Comparison of ENCODE assay signal across 17 mouse cellular contexts in the genomic region with DNA sequence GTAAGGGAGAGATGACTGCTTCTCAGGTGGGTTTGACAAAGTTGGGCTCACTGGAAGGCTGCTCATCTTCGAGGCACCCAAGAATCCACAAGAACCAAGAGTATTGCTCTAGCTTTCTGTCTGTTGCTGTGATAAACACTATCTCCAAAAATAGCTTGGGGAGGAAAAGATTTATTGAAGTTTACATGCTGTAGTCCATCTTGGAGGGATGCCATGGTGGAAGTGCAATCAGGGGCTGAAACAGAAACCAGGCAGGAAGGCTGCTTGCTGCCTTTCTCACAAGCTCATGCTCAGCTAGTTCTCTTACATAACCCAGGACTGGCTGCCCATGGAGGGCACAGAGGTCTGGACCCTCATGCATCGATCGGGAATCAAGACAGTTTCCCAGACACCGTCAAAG.
A peak's percentile ranks its signal among the peaks of the same experiment; 100 is the strongest.
DNase-seq lines count a peak whose midpoint lies in the region; ATAC-seq and TF ChIP-seq lines count a peak whose summit lies in the region.
"Had no signal": no experiment of that assay in that cellular context is flagged by ENCODE, and none has a peak within 500 bp of the region (broad histone marks: within the 10 kb centered on the region; RNA-seq: fewer than 3 reads in every experiment).

No protein-coding gene starts in this region.

- H3K4me3 ChIP-seq in embryonic facial prominence, embryonic 14.5 days (ENCODE audit: low read depth, low read length) = no peak overlapping the region
- no peak overlapping the region for H3K4me3 ChIP-seq in embryonic facial prominence, embryonic 10.5 days
- no peak overlapping the region for H3K4me3 ChIP-seq in lung, embryonic 14.5 days (ENCODE audit: low read depth, low read length)
- no peak overlapping the region for H3K4me3 ChIP-seq in lung, adult 2 months (replicated peaks; ENCODE audit: extremely low read depth, low read depth, low read length)
- no peak overlapping the region for H3K4me3 ChIP-seq in lung, postnatal 0 days (ENCODE audit: low read depth, low read length)
- no peak overlapping the region for H3K4me3 ChIP-seq in stomach, embryonic 15.5 days (replicated peaks)
- H3K4me3 ChIP-seq: hindbrain, embryonic 12.5 days; neural tube, embryonic 12.5 days had no signal

- TF ChIP-seq POLR2A in lung, adult 2 months (IDR thresholded peaks at IDR 0.05; ENCODE audit: borderline replicate concordance, extremely low read depth, low read depth, low read length) = no peak

- H3K9me3 ChIP-seq in embryonic facial prominence, embryonic 14.5 days (ENCODE audit: control insufficient read depth, low read length) = no peaks in the 10 kb centered on the region
- no peaks in the 10 kb centered on the region for H3K9me3 ChIP-seq in embryonic facial prominence, embryonic 10.5 days
- no peaks in the 10 kb centered on the region for H3K9me3 ChIP-seq in lung, embryonic 14.5 days (ENCODE audit: low read depth, low read length)
- no peaks in the 10 kb centered on the region for H3K9me3 ChIP-seq in lung, postnatal 0 days (ENCODE audit: low read length)
- H3K9me3 ChIP-seq in stomach, embryonic 15.5 days = no peaks in the 10 kb centered on the region
- H3K9me3 ChIP-seq: hindbrain, embryonic 12.5 days; neural tube, embryonic 12.5 days had no signal

- WGBS in embryonic facial prominence, embryonic 14.5 days = 82% methylated on average over 4 of the region's 4 CpGs
- 90% methylated on average over 4 of the region's 4 CpGs for WGBS in embryonic facial prominence, embryonic 10.5 days
- 67% methylated on average over 4 of the region's 4 CpGs for WGBS in lung, embryonic 14.5 days
- 50% methylated on average over 4 of the region's 4 CpGs for WGBS in lung, adult 2 months
- 33% methylated on average over 4 of the region's 4 CpGs for WGBS in lung, postnatal 0 days
- whole genome bisulfite sequencing in stomach, embryonic 15.5 days = 61% methylated on average over 4 of the region's 4 CpGs

- H3K4me2 ChIP-seq in embryonic facial prominence, embryonic 14.5 days (ENCODE audit: low read depth, low read length) = no peak overlapping the region
- peak overlapping the region; percentile 18; the same call in 1 of the 2 replicates for H3K4me2 ChIP-seq in lung, embryonic 14.5 days
- no peak overlapping the region for H3K4me2 ChIP-seq in lung, postnatal 0 days (replicated peaks; ENCODE audit: low read depth, low read length)
- no peak overlapping the region for H3K4me2 ChIP-seq in stomach, embryonic 15.5 days
- H3K4me2 ChIP-seq: hindbrain, embryonic 12.5 days; midbrain, embryonic 11.5 days; neural tube, embryonic 12.5 days had no signal

- no peaks in the 10 kb centered on the region for H3K36me3 ChIP-seq in embryonic facial prominence, embryonic 14.5 days (ENCODE audit: control insufficient read depth, insufficient read depth, low read length)
- H3K36me3 ChIP-seq in embryonic facial prominence, embryonic 10.5 days (replicated peaks) = no peaks in the 10 kb centered on the region
- no peaks in the 10 kb centered on the region for H3K36me3 ChIP-seq in lung, embryonic 14.5 days (ENCODE audit: insufficient read depth)
- no peaks in the 10 kb centered on the region for H3K36me3 ChIP-seq in lung, postnatal 0 days (ENCODE audit: insufficient read depth, low read length)
- no peaks in the 10 kb centered on the region for H3K36me3 ChIP-seq in stomach, embryonic 15.5 days
- H3K36me3 ChIP-seq: hindbrain, embryonic 12.5 days; neural tube, embryonic 12.5 days had no signal

- H3K9ac ChIP-seq in embryonic facial prominence, embryonic 14.5 days (ENCODE audit: low read depth, low read length) = no peak overlapping the region
- H3K9ac ChIP-seq in lung, embryonic 14.5 days = no peak overlapping the region
- H3K9ac ChIP-seq in lung, postnatal 0 days (replicated peaks; ENCODE audit: low read depth) = no peak overlapping the region
- no peak overlapping the region for H3K9ac ChIP-seq in stomach, embryonic 15.5 days
- H3K9ac ChIP-seq: hindbrain, embryonic 12.5 days; neural tube, embryonic 12.5 days had no signal

- TF ChIP-seq CTCF in lung, embryonic 14.5 days (IDR thresholded peaks at IDR 0.05; ENCODE audit: low read depth) = no peak
- no peak for TF ChIP-seq CTCF in lung, adult 2 months (IDR thresholded peaks at IDR 0.05; ENCODE audit: insufficient read depth, low read length)
- TF ChIP-seq CTCF in lung, postnatal 0 days (IDR thresholded peaks at IDR 0.05) = no peak

- no peak for ATAC-seq in embryonic facial prominence, embryonic 14.5 days (ENCODE audit: low read depth)
- ATAC-seq in lung, embryonic 14.5 days (ENCODE audit: insufficient read depth) = peak; percentile 64
- ATAC-seq in lung, postnatal 0 days = no peak
- no peak; the same call in 1 of the 2 replicates for ATAC-seq in stomach, embryonic 15.5 days (ENCODE audit: insufficient read depth, low FRiP score, low read depth)

- no peak for TF ChIP-seq EP300 in lung, postnatal 0 days (IDR thresholded peaks at IDR 0.05)

- no peaks in the 10 kb centered on the region for H3K4me1 ChIP-seq in embryonic facial prominence, embryonic 14.5 days (ENCODE audit: control insufficient read depth, insufficient read depth, low read length)
- H3K4me1 ChIP-seq in embryonic facial prominence, embryonic 10.5 days = peaks cover 9% of the 10 kb centered on the region
- peaks cover 4% of the 10 kb centered on the region; the same call in 1 of the 2 replicates for H3K4me1 ChIP-seq in lung, embryonic 14.5 days (ENCODE audit: insufficient read depth)
- peaks cover 4% of the 10 kb centered on the region for H3K4me1 ChIP-seq in lung, adult 2 months (ENCODE audit: control insufficient read depth, insufficient read depth, low read length)
- 0 out of 2 replicates have a peak, but pooled peaks cover 6% of the 10 kb centered on the region for H3K4me1 ChIP-seq in lung, postnatal 0 days (ENCODE audit: insufficient read depth, low read depth, low read length)
- peaks cover 20% of the 10 kb centered on the region for H3K4me1 ChIP-seq in stomach, embryonic 15.5 days

- DNase-seq in embryonic facial prominence, embryonic 14.5 days (ENCODE audit: low spot score) = peak; percentile 14
- DNase-seq in embryonic facial prominence, embryonic 10.5 days (ENCODE audit: low spot score) = no peak
- peak; percentile 88 for DNase-seq in lung, embryonic 14.5 days
- no peak for DNase-seq in lung, adult 2 months
- peak; percentile 67 for DNase-seq in lung, postnatal 0 days (ENCODE audit: low spot score)
- no peak for DNase-seq in right cerebral cortex, postnatal 10 days (ENCODE audit: low spot score in 2 of 2)
- no peak for DNase-seq in spleen, adult 12 weeks (ENCODE audit: low spot score)
- DNase-seq: cerebellum, adult 9-11 months; gastrocnemius, postnatal 14 days; heart, postnatal 10 days; left cerebral cortex, postnatal 4 days; right cerebral cortex, postnatal 14 days had no signal

- no peak overlapping the region for H3K27ac ChIP-seq in embryonic facial prominence, embryonic 14.5 days (replicated peaks; ENCODE audit: low read depth, low read length)
- no peak overlapping the region for H3K27ac ChIP-seq in embryonic facial prominence, embryonic 10.5 days (replicated peaks)
- peak overlapping the region; percentile 42; the same call in 1 of the 2 replicates for H3K27ac ChIP-seq in lung, embryonic 14.5 days (ENCODE audit: low read depth)
- no peak overlapping the region for H3K27ac ChIP-seq in lung, postnatal 0 days (ENCODE audit: low read length)
- peak overlapping the region; percentile 19; the same call in 1 of the 2 replicates for H3K27ac ChIP-seq in stomach, embryonic 15.5 days
- H3K27ac ChIP-seq: hindbrain, embryonic 12.5 days; macrophage; neural tube, embryonic 12.5 days had no signal

- no peaks in the 10 kb centered on the region for H3K27me3 ChIP-seq in embryonic facial prominence, embryonic 14.5 days (replicated peaks; ENCODE audit: control insufficient read depth, insufficient read depth, low read length)
- no peaks in the 10 kb centered on the region for H3K27me3 ChIP-seq in embryonic facial prominence, embryonic 10.5 days (replicated peaks; ENCODE audit: low read depth, poor library complexity, severe bottlenecking)
- H3K27me3 ChIP-seq in lung, embryonic 14.5 days (ENCODE audit: insufficient read depth, low read length) = no peaks in the 10 kb centered on the region
- no peaks in the 10 kb centered on the region for H3K27me3 ChIP-seq in lung, postnatal 0 days (replicated peaks; ENCODE audit: insufficient read depth, low read length)
- no peaks in the 10 kb centered on the region for H3K27me3 ChIP-seq in stomach, embryonic 15.5 days (replicated peaks)
- H3K27me3 ChIP-seq: hindbrain, embryonic 12.5 days; neural tube, embryonic 12.5 days had no signal

Comparison
In these comparisons a context has a peak if more than half of its experiments do, and no peak if none do; other contexts are left out.
1. DNase-seq: peak in embryonic facial prominence, embryonic 14.5 days (single experiment), lung, embryonic 14.5 days (single experiment) and lung, postnatal 0 days (single experiment); none in embryonic facial prominence, embryonic 10.5 days (single experiment), lung, adult 2 months (single experiment), right cerebral cortex, postnatal 10 days (0 of 2) and spleen, adult 12 weeks (single experiment).
2. H3K27ac ChIP-seq: peak in lung, embryonic 14.5 days (single experiment) and stomach, embryonic 15.5 days (single experiment); none in embryonic facial prominence, embryonic 14.5 days (single experiment), embryonic facial prominence, embryonic 10.5 days (single experiment) and lung, postnatal 0 days (single experiment).